Mouse (Mus musculus) monocyte, adult 2 months (primary cell): ENCODE data around the gene Rab3il1.

Experiments used
- DNase-seq, 2 experiments: peaks; one replicate each; pipeline ENCODE4 v3.0.0; 2022; ENCODE audit warnings: low spot score in 2 of 2, low read depth in 1 of 2

Rab3il1 gene

DNA sequence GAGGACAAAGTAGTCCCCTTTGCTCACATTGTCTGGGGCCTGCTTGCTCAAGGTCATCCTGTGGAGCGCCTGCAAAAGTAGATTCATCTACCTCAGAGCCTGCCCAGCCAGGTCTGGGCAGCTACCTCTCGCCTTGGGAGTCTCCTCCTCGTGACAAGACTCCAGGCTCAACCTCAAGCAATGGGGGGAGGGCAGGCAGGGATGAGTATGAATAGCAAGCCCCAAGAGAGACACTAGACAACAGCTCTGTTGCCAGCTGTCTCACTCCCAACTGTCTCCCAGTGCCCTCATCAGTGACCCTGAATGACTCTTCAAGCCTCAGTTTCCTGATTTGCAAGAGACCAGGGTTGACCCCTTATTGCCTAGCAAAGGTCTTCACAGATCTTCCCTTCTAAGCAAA, 11.9 kb downstream of the Rab3il1 start:
- DNase-seq = no peak

DNA sequence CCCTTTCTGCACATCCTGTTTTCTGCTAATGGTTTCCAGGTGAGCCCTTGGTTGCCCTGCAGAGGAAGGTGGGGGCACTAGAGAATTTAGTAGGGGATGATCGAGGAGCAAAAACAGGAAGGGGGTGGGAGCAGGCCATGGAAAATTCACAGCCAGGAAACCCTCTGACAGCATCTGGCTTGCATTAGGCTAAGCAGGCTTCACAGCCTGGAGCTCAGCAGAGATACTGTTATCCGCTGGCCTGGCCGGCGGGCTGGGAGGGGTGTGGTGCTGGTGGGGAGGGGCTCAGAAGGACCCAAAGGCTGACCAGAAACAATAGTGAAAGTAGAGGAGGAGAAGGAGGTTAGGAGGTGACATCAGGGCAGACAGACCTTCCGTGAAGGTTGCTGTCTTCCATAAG, 12.4 kb downstream of the Rab3il1 start:
- no peak for DNase-seq

DNA sequence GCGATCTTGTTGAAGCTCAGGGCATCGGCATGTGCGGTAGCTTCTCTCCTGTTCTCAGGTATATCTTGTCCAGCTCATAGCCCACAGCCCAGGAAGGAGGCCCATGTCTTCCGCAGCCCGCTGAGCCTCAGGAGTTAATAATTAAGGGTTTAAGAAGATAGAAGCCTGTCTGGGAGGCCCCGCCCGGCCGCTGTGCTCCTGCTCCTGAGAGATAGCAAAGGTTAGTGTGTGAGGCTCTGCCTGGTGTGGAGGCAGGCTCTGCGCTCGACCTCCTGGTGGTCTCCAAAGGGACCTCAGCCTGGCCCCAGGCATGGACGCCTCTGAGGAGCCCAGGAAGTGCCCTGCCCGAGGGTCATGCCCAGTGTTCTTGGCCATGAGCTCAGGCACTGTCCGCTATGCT, 13.4 kb downstream of the Rab3il1 start:
- no peak for DNase-seq

DNA sequence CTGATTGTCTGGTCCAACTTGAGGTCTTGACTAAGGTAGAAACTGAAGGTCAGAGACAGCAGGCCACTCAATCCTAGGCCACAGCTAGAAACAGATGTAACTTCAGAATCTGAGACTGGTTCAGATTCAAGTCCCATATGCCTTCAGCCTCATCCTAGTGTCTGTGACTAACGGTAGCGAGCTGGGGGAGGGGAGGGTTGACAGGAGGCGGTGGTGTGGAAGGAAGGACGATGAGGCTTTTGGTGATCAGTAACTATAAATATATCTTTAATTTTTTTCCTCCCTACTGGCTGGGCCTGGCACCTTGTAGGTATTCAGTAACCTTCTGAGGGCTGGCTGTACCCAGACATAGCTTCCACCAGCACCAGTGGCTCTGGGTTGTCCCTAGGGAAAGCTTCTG, 14.0 kb downstream of the Rab3il1 start:
- no peak for DNase-seq

DNA sequence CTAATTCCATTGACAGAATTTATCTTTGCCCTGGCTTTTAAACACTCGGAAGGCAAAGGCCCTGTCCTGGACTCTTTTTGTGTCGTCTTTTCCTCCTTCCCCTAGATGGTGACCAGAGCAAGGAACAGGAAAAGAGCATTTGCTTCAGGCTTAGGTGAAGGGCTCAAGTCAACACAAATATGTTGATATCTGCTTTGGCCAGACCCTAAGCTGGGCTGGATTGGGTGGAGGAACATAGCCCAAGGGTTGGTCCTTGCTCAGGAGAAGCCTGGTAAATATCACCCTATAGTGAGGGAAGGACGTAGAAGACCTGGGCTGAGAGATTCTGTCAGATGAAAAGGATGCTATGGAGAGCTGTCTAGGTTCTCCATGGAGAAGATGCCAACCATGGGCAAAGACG, 14.7 kb downstream of the Rab3il1 start:
- no peak for DNase-seq

DNA sequence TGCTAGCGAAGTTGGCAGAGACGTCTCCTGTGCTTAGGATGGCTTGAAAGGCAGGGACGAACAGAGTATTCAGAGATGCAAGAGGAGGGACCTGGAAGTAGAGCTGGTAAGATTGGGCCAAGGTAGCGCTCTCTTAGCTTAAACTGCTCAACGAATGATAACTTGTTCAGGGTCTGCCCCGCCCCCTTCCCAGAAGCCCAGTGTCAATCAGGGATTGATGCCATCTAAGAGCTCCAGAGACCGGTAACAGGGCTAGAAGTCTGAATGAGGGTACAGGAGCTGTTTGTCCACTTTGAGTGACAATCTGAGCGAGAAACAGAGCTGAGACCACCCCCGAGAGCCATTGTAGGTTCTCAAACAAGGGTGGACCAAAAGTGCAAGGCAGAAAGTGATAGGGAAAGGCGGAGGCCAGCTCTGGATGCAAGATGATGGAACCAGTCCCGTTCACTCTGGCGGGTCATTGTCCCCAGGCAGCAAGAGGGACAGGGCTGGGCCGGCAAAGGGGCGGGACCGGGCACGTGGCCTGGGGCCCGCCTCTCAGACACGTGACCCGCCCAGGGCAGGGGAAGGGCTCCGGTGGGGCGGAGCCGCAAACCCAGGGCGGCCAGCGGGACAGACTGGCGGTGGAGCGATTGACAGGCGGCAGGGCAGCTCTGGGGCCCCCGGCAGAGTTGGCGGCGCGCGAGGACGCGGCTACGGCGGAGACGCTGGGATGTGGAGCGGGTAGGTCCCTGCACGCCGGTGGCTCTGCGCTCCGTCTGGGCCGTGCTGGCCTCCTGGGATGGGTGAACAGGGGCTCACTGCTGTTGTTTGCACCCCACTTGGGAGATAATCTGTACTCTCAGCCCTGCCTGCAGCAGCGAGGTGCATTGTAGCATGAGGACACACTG, 16.4 kb downstream of the Rab3il1 start:
- DNase-seq = peak; percentile 56 to 77

DNA sequence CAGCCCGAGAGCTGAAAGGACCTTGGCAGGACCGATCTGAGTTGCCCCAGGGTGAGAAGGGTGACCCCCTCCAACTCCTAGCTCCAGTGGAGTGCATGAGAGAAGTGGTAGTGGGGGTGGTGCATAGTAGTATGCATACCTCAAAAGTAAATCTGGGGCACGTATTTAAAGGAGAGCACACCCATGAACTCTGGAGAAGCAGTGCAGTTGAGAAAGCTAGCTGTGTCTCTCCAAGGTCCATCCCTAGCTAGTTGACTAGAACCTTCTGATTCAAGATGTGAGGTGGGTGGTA, 17.0 kb downstream of the Rab3il1 start:
- no peak for DNase-seq

DNA sequence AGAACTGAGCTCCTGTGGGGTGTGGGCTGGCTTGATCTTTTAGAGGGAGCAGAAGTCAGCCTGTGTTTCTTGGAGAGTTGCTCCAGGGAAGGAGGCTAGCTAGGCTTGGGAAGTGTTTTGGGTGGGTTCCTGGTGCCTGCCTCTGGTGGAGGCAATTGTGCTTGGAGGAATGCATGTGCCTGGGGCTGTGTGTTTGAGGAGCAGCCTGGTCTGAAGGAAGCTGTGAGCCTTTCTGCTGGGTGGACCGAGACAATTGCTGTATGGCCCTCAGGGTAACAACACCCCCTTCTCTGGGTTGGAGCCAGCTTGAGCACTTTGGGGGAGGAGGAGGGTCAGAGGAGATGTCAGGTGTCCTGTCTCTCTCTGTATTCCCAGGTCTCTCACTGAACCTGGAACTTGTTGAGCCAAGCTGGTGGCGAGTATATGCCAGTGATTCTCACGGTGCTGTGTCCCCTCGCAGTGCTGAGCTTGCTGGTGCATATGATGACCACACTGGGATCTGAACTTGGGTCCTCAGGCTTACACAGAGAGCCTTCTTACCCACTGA, 17.8 kb downstream of the Rab3il1 start:
- DNase-seq = no peak

- DNase-seq = no peak
Measured at GRCm38 (mm10) chr19:10021981-10022380, 20.5 kb downstream of the Rab3il1 start.

DNA sequence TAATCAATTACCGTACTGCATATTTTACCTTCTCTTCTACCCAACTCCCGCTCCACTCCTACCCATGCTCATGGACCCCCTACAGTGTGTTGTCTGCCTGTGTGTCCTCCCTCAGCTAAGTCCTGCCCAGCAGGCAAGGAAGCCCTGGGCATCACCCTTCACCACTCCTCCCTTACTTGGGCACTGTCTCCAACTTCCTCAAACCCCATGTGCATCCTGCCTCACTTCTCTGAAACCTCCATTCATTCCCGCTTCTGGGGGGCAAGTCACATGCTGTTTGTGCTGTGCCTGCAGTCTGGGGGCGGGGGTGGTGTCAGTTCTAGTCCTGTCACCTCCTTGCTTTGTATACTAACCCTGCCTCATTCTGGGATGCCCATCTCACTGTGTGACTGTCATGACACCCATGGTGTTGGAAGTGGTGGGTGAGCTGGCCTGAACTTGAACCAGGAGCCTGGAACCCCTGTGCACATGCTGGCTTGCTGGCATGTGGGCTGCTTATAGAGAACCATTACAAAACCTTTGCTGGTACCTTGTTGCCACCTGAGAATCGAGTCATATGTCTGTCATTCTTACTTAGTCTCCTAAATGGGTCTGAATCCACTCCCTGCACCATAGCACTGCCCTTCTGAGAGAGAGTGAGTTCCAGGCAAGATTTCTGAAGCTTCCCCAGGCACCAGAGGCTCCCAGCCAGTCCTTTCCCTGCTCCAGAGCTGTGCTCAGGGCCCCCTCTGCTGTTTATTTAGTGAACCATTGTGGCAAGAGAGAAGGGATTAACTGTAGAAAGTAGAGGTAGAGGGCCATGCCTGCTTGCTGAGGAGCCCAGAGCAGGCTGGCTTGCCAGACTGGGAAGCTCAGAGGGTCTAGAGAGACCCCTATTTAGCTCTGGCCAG, 21.2 kb downstream of the Rab3il1 start:
- DNase-seq = no peak

DNA sequence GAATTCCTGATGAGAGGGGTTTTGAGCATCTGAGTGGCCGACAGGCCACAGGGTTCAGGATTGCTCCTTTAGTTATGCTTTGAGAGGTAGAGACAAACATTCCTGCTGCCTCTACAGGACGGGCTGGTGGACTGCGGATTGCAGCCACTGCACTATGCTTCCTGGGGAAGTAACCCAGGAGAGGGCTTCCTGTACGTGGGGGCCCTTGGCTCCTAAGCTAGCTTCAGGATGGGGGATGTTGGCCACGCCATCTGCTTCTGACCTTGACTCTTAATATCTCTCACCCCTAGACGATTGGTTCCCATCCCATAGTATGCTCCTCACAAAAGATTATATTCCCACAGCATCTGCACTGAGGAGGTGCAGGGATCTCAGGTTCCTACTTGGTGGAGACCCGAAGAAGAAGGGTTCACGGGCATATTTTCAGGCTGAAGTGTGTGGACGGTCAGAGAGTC, 21.9 kb downstream of the Rab3il1 start:
- no peak for DNase-seq

GRCm38 (mm10) chr19:10025169-10025875, 23.9 kb downstream of the Rab3il1 start:
- no peak for DNase-seq

DNA sequence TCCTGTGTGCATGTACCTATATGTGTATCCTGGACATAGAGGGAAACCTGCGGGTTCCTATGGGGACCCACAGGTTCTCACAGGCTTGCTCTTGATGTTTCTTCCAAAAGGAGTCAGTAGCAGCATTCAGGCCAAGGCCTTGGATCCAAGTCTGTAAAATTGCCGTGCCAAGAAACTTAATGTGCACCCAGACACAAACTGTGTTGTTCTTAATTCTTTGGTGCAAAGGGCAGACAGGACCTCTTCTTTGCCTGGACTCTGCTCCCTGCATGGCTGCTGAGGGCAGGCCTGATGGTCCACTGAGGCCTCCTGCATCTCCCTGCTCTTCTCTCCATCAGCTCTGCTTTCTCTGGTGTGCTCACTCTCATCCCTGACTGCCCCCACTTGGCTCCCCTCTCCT, 28.3 kb downstream of the Rab3il1 start:
- DNase-seq = no peak

DNA sequence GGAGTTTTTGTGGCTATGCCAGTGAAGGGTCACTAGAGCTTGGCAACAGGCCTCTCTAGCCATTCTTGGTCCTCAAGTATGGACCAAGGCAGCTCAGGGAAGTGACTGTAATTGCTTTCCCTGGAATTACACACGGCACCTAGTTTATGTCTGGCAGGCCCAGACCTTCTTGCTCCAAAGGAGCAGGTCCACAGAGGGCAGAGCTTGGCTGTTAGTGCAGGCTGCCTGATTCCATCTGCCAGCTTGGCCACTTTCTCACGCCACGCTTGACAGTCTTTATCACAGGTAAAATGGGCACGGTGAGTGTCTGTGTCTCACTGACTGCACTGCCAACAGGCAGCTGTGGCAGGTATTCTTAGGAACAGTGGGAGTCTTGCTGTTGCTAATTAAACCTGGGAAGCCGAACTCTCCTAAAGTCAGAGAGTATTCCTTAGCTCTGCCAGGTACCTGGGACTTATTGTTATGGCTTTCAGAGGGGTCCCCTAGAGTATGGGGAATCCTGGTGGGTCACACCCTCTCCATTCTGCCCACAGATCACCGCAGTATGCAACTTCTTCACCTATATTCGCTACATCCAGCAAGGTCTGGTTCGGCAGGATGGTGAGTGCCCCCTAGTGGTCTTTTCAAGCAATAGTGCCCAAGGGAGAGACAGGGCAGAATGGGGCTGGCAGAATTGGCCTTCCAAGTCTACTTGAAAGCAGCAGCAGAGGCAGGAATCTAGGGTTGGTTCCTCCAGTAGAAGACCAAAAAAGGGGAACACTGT, 31.9 kb downstream of the Rab3il1 start:
- peak in 1 of 2 experiments; percentile 34 for DNase-seq

- DNase-seq = no peak
Measured at GRCm38 (mm10) chr19:10034356-10034755, 32.9 kb downstream of the Rab3il1 start.

- DNase-seq = peak in 1 of 2 experiments; percentile 67
Measured at GRCm38 (mm10) chr19:10034785-10035447, 33.4 kb downstream of the Rab3il1 start.

GRCm38 (mm10) chr19:10037534-10037933, 36.1 kb downstream of the Rab3il1 start:
- DNase-seq = no peak

DNA sequence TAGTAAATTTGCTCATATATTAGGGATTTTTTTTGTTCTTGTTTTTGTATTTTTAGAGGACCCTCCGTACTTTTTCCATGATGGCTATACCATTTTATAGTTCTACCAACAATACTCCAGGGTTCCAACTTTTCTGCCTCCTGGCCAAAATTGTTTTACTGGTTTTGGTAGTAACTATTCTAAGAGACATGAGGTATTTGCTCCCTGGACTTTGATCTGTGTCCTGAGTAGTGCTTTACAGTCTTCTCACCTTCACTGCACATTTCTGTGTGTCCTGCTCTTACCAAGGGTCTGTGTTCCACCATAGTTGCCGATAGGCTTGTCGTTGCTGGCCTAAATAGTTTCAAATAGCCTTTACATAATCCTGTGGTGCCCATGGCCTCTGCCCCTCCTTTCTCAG, 36.9 kb downstream of the Rab3il1 start:
- no peak for DNase-seq

DNA sequence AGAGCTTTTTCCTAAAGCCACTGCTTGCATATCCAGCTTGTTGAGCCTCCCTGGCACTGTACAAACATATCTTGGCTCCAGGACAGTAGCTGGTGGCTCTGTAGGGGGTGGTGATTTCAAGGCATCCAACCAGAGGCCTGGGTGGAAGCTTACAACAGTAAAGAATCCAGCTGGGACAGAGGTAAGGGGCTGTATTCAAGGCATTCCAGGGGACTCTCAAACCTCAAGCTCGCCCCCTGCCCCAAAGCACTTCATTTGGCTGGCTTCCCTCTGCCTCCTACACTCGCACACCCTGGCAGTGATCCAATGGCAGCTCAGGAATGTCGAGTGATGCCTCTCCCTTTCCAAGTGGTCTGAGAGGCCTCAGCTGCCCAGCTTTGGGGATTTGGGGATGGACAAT, 37.4 kb downstream of the Rab3il1 start:
- DNase-seq = no peak

- no peak for DNase-seq
Measured at GRCm38 (mm10) chr19:10039615-10040014, 38.1 kb downstream of the Rab3il1 start.
